Mouse (Mus musculus): ENCODE data around the gene 4930452B06Rik.

4930452B06Rik gene

GRCm38 (mm10) chr14:8449299-8449698 is 216.7 kb downstream of the 4930452B06Rik start:
- no peak for DNase-seq

DNA sequence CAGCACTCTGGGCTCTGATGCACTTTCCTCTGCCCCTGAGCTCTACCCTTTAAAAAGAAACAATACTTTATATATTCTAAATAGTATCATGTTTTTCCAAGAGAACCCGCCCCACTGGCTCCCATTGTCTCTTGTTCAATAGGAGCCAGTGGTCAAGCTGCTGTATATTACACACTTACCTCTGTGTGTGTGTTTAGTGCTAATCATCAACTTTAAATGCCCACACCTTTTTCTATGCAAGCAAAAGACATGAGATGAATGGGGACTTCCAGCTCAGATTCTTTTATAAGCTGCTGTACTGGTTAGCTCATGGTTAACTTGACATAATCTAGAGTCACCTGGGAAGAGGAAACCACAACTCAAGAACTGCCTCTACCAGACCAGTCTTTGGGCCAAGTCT is 218.7 kb downstream of the 4930452B06Rik start:
- DNase-seq: no peak

GRCm38 (mm10) chr14:8444363-8444762 is 221.7 kb downstream of the 4930452B06Rik start:
- DNase-seq: no peak

- no peak for DNase-seq
These were observed 223.3 kb downstream of the 4930452B06Rik start for GRCm38 (mm10) chr14:8442691-8443090.

DNA sequence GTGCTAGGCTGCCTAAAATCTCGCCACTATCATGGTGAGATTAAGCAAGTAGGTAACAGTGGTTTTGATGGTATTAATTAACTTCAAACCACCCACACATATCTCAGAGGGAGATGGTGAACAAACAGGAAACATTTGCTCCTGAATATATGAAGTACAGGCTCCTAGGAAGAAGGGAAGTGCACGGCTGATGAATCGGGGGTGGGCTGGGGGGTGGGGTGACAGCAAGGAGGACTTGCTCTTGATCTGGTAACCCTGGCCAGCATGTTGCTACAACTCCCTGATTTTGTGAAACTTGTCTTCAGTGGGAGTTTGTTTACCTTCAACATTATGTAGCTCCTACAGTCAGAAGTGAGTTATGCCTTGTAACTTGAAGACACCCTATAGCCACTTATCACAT is 224.4 kb downstream of the 4930452B06Rik start:
- DNase-seq: no peak

DNA sequence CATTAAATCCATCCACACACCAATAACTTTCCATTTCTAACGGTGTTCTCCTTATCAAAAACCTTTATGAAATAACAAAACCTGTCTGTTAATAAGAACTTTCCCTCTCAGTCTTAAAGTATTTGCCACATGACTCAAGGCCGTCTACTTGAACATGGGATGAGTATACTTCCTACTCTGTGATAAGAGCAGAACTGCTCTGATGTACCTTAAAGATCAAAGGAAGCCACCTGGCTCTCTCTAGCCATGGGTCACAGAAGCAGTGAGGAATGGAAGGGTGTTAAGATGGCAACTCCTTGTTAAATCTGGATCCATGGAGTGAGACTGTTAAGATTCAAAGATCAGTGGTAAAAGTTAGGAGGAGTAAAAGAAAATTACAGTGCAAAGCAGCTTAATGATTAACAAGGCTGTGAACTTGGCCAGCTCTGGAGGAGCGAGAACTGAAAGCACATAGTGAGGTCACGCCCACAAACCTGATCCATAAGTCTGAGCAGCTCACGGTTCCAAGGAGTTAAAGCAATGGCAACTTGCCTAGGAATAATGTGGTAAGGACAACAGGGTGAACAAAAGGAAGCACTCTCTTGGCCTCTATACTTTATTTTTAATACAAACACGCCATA is 235.3 kb downstream of the 4930452B06Rik start:
- DNase-seq: no peak

- DNase-seq: no peak
These were observed 236.3 kb downstream of the 4930452B06Rik start for GRCm38 (mm10) chr14:8429767-8430166.

- no peak for DNase-seq
These were observed 243.2 kb downstream of the 4930452B06Rik start for GRCm38 (mm10) chr14:8422833-8423232.

GRCm38 (mm10) chr14:8421199-8421787 is 244.7 kb downstream of the 4930452B06Rik start:
- peak; percentile 43 for DNase-seq

DNA sequence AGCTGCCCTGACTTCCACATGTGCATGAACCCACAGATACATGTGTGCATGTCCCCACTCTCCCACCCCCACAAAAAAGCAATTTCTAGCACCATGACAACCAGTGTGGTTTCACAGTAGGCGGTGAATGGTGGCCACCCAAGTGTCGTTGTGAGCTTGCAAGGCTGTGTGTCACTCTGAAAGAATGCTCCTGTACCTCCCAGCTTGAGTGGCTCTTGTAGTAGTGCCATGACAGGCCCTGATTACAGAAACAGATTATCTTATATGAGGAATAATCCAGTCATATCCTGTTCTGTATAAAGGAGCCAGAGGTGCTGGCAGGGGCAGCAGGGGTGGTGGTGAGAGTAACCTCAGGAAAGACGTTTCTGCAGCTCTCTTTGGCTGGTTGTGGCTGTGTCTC is 247.4 kb downstream of the 4930452B06Rik start:
- no peak for DNase-seq

DNA sequence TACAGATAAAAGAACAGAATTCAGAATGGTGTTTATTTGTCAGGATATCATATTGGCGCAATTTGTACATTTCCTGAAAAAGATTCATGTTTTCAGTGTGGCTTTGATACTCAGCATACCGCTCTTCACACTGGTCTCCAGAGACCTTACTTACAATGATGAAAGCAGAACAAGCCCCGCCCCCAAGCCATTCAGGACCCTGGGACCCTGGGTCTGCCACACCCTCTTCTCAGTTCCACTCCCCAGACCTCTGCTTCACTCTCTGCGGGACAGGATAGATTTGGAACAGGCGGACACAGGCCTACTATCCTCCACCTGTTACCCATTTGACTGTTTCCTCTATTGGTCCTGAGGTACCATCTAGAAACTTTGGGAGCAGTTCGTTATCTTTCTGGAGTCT is 260.1 kb downstream of the 4930452B06Rik start:
- DNase-seq: peak; percentile 21

GRCm38 (mm10) chr14:8403310-8403709 is 262.7 kb downstream of the 4930452B06Rik start:
- no peak for DNase-seq

DNA sequence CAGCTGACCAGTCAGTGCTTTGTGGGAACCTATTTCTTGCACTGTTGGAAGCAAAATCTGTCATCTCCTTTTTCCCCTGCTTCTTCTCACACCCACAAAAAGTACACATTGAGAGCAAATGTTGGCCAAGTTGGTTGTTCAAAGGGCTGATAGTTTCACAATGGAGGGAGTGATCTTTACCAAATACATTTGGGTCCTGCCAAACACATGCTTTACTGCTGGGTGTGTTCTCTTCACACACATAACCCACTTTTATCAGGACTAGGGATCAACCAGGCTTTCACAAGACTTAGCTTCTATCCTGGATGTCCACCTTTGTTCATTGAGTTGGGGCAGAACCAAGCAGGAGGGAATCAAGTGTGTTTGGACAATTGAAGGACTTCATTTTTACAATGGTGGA is 267.5 kb downstream of the 4930452B06Rik start:
- DNase-seq: no peak

- DNase-seq: no peak
These were observed 270.3 kb downstream of the 4930452B06Rik start for GRCm38 (mm10) chr14:8395690-8396287.

- DNase-seq: no peak
These were observed 273.7 kb downstream of the 4930452B06Rik start for GRCm38 (mm10) chr14:8392181-8392825.

Measured in embryo, embryonic 11 days (tissue).